21 mouse cellular contexts compared by ENCODE assay signal in the genomic region with DNA sequence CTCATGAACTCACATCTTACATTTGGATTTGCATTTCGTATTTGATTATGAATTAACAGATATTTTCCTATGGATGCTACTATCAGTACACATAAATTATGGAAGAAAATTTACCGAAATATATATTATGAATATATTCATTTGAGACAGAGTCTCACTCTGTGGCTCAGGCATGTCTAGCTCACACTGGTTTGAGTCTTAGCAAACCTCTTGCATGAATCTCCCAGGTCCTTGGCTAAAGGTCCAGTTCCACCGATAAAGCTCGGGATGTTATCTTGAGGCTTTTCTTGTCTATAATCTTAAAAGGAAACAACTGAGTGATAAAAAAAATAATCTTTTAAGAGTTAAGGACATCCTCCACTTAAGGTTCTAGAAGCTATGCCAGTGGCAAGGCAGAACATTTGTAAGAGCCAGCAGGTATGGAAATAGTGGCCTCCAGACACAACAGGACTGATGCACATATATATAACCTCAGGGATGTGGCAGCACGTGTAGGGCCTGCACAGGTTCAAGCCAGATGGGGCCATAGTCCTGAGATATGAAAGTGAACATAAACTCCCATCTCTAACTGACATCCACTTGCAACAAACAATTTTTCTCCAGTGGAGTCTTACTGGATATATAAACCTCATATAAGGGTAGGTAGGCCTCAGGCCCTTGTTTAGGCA. TPM values are rescaled to one million over a fixed set of nuclear protein-coding genes. Genes with fewer than 3 reads are reported as not detected.
DNase-seq lines count a peak whose midpoint lies in the region; ATAC-seq and TF ChIP-seq lines count a peak whose summit lies in the region.
"Had no signal": no experiment of that assay in that cellular context is flagged by ENCODE, and none has a peak within 500 bp of the region (broad histone marks: within the 10 kb centered on the region; RNA-seq: fewer than 3 reads in every experiment).

No protein-coding gene starts in this region.

- H3K9ac ChIP-seq in intestine, embryonic 15.5 days = no peak overlapping the region
- H3K9ac ChIP-seq in intestine, postnatal 0 days (ENCODE audit: low read depth, low read length) = no peak overlapping the region
- no peak overlapping the region for H3K9ac ChIP-seq in intestine, embryonic 16.5 days (ENCODE audit: low read depth, low read length)

- no peaks in the 10 kb centered on the region for H3K9me3 ChIP-seq in intestine, embryonic 15.5 days
- no peaks in the 10 kb centered on the region for H3K9me3 ChIP-seq in intestine, postnatal 0 days (ENCODE audit: control insufficient read depth)
- H3K9me3 ChIP-seq in intestine, embryonic 16.5 days (ENCODE audit: control insufficient read depth, low read length) = no peaks in the 10 kb centered on the region
- H3K9me3 ChIP-seq: G1E had no signal

- ATAC-seq in intestine, embryonic 15.5 days = peak; percentile 55; the same call in 1 of the 2 replicates
- no peak for ATAC-seq in intestine, postnatal 0 days
- ATAC-seq in intestine, embryonic 16.5 days = peak; percentile 58; the same call in 1 of the 2 replicates
- ATAC-seq: activated CD4-positive, CD25-positive, alpha-beta regulatory T cell, adult 4 months; CD4-positive, CD25-positive, alpha-beta regulatory T cell, adult 4 months; Patski had no signal

- H3K27ac ChIP-seq in intestine, embryonic 15.5 days = no peak overlapping the region
- H3K27ac ChIP-seq in intestine, postnatal 0 days (ENCODE audit: low read depth, low read length) = no peak overlapping the region
- H3K27ac ChIP-seq in intestine, embryonic 16.5 days (ENCODE audit: low read length) = no peak overlapping the region

- DNase-seq in B cell, adult 2 months = no peak
- DNase-seq: adrenal gland, adult 2 months; adrenal gland, adult 8-10 months; adrenal gland, postnatal 10 days; adrenal gland, postnatal 14 days; adrenal gland, postnatal 25 days; adrenal gland, postnatal 36 days; cerebellum, adult 11 months; cerebellum, adult 11-12 months; cerebellum, adult 18-20 months; cerebellum, adult 2 months had no signal

- H3K27me3 ChIP-seq in intestine, embryonic 15.5 days (replicated peaks) = no peaks in the 10 kb centered on the region
- H3K27me3 ChIP-seq in intestine, postnatal 0 days (replicated peaks; ENCODE audit: control insufficient read depth, insufficient read depth, low read length) = no peaks in the 10 kb centered on the region
- H3K27me3 ChIP-seq in intestine, embryonic 16.5 days (replicated peaks; ENCODE audit: control insufficient read depth, insufficient read depth, low read length) = no peaks in the 10 kb centered on the region
- H3K27me3 ChIP-seq: CH12.LX, Patski had no signal

- 0 out of 2 replicates have a peak, but pooled peaks cover 2% of the 10 kb centered on the region for H3K36me3 ChIP-seq in intestine, embryonic 15.5 days
- H3K36me3 ChIP-seq in intestine, postnatal 0 days (ENCODE audit: control insufficient read depth, insufficient read depth) = no peaks in the 10 kb centered on the region
- no peaks in the 10 kb centered on the region; the same call in 1 of the 2 replicates for H3K36me3 ChIP-seq in intestine, embryonic 16.5 days (ENCODE audit: control insufficient read depth, insufficient read depth, low read length)

- TF ChIP-seq CTCF in intestine, postnatal 0 days (IDR thresholded peaks at IDR 0.05; ENCODE audit: low read depth) = no peak

- H3K4me1 ChIP-seq in intestine, embryonic 15.5 days (replicated peaks) = no peaks in the 10 kb centered on the region
- 0 out of 2 replicates have a peak, but pooled peaks cover 3% of the 10 kb centered on the region for H3K4me1 ChIP-seq in intestine, postnatal 0 days (replicated peaks; ENCODE audit: control insufficient read depth, insufficient read depth, low read length)
- no peaks in the 10 kb centered on the region for H3K4me1 ChIP-seq in intestine, embryonic 16.5 days (ENCODE audit: control insufficient read depth, insufficient read depth, low read length)

- 83% methylated on average over 5 of the region's 5 CpGs for WGBS in intestine, embryonic 15.5 days
- WGBS in intestine, postnatal 0 days = 68% methylated on average over 5 of the region's 5 CpGs
- WGBS in intestine, embryonic 16.5 days = 83% methylated on average over 5 of the region's 5 CpGs

- no peak overlapping the region for H3K4me3 ChIP-seq in intestine, embryonic 15.5 days (replicated peaks)
- no peak overlapping the region for H3K4me3 ChIP-seq in intestine, postnatal 0 days (ENCODE audit: low read depth, low read length)
- H3K4me3 ChIP-seq in intestine, embryonic 16.5 days (ENCODE audit: low read length) = no peak overlapping the region

- no peak overlapping the region for H3K4me2 ChIP-seq in intestine, embryonic 15.5 days (replicated peaks)
- H3K4me2 ChIP-seq in intestine, postnatal 0 days (replicated peaks; ENCODE audit: low read depth) = no peak overlapping the region
- H3K4me2 ChIP-seq in intestine, embryonic 16.5 days (ENCODE audit: low read depth, low read length) = no peak overlapping the region

RNA-seq across cellular contexts. Expression of gene Osgepl1, which starts 11.5 kb away (rescaled TPM):
- 25.5 and 28.2 TPM in 2 replicates for polyA plus RNA-seq in intestine, embryonic 15.5 days (2015; fragmentation: Nextera tagmentation; extraction: Ambion mirVana)
- polyA plus RNA-seq in intestine, postnatal 0 days (2015; fragmentation: Nextera tagmentation; extraction: Ambion mirVana) = 21.0 and 21.1 TPM in 2 replicates
- 25.2 and 25.7 TPM in 2 replicates for polyA plus RNA-seq in intestine, embryonic 16.5 days (2015; fragmentation: Nextera tagmentation; extraction: Ambion mirVana)

RNA-seq across cellular contexts. Expression of gene Asdurf, which starts 27.5 kb away (rescaled TPM):
- polyA plus RNA-seq in intestine, embryonic 15.5 days (2015; fragmentation: Nextera tagmentation; extraction: Ambion mirVana) = 8.1 and 13.7 TPM in 2 replicates
- polyA plus RNA-seq in intestine, postnatal 0 days (2015; fragmentation: Nextera tagmentation; extraction: Ambion mirVana) = 10.7 and 12.5 TPM in 2 replicates
- 7.5 TPM in 1 of 2 replicates, not detected in the other for polyA plus RNA-seq in intestine, embryonic 16.5 days (2015; fragmentation: Nextera tagmentation; extraction: Ambion mirVana)
- polyA plus RNA-seq: adrenal gland, adult 2 months; brain, embryonic 14.5 days; C2C12; cerebellum, adult 2 months; Patski had no signal

RNA-seq across cellular contexts. Expression of gene Gm28551, which starts 27.5 kb away (rescaled TPM):
- polyA plus RNA-seq in intestine, embryonic 15.5 days (2015; fragmentation: Nextera tagmentation; extraction: Ambion mirVana) = 0.44 and 0.76 TPM in 2 replicates
- polyA plus RNA-seq in intestine, postnatal 0 days (2015; fragmentation: Nextera tagmentation; extraction: Ambion mirVana) = 0.23 and 0.35 TPM in 2 replicates
- polyA plus RNA-seq in intestine, embryonic 16.5 days (2015; fragmentation: Nextera tagmentation; extraction: Ambion mirVana) = 0.39 and 0.53 TPM in 2 replicates
- polyA plus RNA-seq: adrenal gland, adult 2 months; G1E had no signal

RNA-seq across cellular contexts. Expression of gene Asnsd1, which starts 27.6 kb away (rescaled TPM):
- polyA plus RNA-seq in intestine, embryonic 15.5 days (2015; fragmentation: Nextera tagmentation; extraction: Ambion mirVana) = 64.9 and 74.0 TPM in 2 replicates
- polyA plus RNA-seq in intestine, postnatal 0 days (2015; fragmentation: Nextera tagmentation; extraction: Ambion mirVana) = 44.1 and 45.5 TPM in 2 replicates
- 67.5 and 69.7 TPM in 2 replicates for polyA plus RNA-seq in intestine, embryonic 16.5 days (2015; fragmentation: Nextera tagmentation; extraction: Ambion mirVana)

RNA-seq across cellular contexts. Expression of gene Gm28778, which starts 28.1 kb away (rescaled TPM):
- not detected in 2 replicates for polyA plus RNA-seq in intestine, embryonic 15.5 days (2015; fragmentation: Nextera tagmentation; extraction: Ambion mirVana)
- not detected in 2 replicates for polyA plus RNA-seq in intestine, postnatal 0 days (2015; fragmentation: Nextera tagmentation; extraction: Ambion mirVana)
- not detected in 2 replicates for polyA plus RNA-seq in intestine, embryonic 16.5 days (2015; fragmentation: Nextera tagmentation; extraction: Ambion mirVana)
- polyA plus RNA-seq: C2C12, G1E, Patski had no signal
